Mouse (Mus musculus) left cerebral cortex, postnatal 25 days (tissue): ENCODE results near the gene Spns1. TPM values are rescaled to one million over a fixed set of nuclear protein-coding genes. Genes with fewer than 3 reads are reported as not detected.
"Not testable (repeated sequence)": the region's sequence is repeated elsewhere in the genome, so short reads cannot be mapped to it uniquely, and the experiment has no call there.

Experiments used
- DNase-seq, 2 experiments: peaks; one replicate each; pipeline ENCODE4 v3.0.0; 2022; ENCODE audit warnings: low spot score in 2 of 2, mixed read lengths in 1 of 2
- intact Hi-C: fragments of 180-260 bp; cut with DNase I; formaldehyde crosslinking; loops from one replicate; pipeline ENCODE4 v1.15.1; 2025
- total RNA-seq, 2 experiments: library from RNA; stranded (reverse); gene quantifications; 2 replicates each; pipeline ENCODE4 v1.2.3; 2021

Spns1 gene
- total RNA-seq = 10 to 100 TPM; 87.9 to 97.7 TPM

DNA sequence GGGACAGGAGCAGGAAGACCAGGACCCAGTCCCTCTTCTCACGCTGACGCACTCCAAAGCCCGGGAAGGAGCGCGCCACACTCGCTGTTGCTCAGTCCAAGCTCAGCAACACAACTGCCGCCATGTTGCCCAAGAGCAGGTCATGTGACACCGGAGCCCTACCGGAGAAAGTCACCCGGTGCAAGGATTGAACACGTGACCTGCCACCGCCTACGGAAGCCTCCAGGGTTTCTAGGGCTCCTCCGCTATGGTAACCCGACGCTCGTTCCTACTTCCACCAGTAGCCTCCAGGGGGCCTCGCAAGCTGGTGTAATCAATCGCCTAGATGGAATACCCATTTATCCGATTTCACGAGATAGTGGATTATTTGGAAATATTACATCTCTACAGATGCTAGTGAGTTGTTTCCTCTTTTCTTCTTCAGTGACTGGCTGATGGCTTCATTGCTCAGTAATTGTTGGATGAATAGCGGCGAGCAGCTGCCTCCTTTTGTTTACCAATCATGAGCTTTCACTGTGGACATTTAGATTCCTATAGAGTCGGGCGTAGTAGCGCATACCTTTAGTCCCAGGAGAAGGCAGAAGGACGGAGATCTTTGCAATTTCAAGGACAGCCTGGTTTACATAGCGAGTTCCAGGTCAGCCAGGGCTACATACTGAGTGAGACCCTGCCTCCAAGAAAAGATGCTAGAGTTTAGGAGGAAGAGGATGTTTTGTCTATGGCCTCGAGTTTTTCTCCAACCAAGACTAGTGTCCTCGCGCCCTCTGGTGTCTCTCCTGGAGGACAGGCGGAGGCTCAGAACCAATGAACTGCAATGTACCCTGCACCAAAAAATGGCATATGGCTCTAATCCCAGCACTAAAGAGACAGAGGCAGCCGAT, at the start of gene Spns1:
TSS of gene Spns1 (minus strand) at position 173 of the 881 bp plus-strand sequence.
- DNase-seq = peak; percentile 99
- intact Hi-C loops = loop anchor here (1.0 to 5.0 kb wide), 2 partner anchors 54 to 115 kb away; no protein-coding TSS in a partner anchor

GRCm38 (mm10) chr7:126424161-126424560, 46.9 kb upstream of the Spns1 start:
- DNase-seq = no peak
- intact Hi-C loops = no loop called here

DNA sequence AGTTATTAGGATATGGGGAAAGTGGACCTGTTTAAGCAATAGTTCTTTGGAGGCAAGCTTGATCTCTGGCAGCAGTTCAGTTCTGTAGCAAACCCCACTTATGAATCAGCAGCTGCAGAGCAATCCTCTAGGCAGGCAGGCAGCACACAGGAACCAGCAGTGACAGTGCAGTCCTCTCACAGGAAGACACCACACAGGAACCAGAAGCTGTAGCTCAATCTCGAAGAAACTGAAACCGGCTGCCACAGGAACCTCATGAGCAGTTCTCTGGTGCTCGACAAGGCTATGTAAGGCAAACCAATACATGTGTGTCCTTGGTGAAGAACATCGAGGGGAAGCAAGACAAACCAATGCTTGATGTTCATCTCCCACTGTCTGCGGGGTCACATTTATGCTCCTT, 44.5 kb upstream of the Spns1 start:
- intact Hi-C loops = no loop called here
- no peak for DNase-seq

DNA sequence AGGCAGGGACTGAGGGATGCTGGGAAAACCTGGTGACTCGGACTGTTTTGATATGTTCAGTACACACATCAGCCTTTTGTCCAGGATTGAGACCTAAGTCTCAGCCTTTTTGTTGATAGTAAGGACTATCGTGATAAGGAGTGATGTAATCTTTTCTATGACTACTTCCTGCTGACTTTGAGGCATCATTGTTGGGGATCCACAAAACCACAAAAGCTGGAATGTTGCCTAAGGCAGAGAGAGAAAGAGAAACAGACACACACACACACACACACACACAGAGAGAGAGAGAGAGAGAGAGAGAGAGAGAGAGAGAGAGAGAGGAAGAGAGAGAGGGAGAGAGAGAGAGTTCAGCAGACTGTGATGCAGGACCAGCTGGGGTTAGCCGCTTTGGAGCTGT, 41.2 kb upstream of the Spns1 start:
- DNase-seq = no peak
- intact Hi-C loops = no loop called here

GRCm38 (mm10) chr7:126417606-126418005, 40.4 kb upstream of the Spns1 start:
- no peak for DNase-seq
- intact Hi-C loops = no loop called here

- DNase-seq = no peak
- intact Hi-C loops = no loop called here
These were observed 39.8 kb upstream of the Spns1 start for GRCm38 (mm10) chr7:126417045-126417444.

GRCm38 (mm10) chr7:126416615-126417014, 39.4 kb upstream of the Spns1 start:
- DNase-seq = no peak
- intact Hi-C loops = no loop called here

DNA sequence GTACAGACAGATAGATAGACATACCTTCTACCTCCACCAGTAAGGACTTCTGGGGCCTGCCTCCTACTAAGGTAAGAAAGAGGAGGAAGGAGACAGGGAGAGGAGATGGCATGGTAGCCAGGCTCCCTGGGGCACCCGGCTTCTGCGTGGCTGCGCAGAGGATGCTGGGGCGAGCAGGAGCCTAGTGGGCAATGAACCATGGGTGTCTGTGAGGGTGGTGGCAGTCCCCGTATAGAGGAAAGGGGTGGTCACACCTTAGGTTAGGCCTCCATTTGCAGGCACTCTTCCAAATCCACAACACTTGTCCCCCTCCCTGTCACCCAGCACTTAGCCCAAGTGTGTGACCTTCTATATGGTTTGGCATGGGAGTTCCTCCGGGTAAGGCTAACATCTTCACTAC, 37.5 kb upstream of the Spns1 start, which contains the start of gene Cd19:
TSS of gene Cd19 (minus strand) at position 165 of the 400 bp plus-strand sequence.
- intact Hi-C loops = no loop called here
- DNase-seq = no peak

GRCm38 (mm10) chr7:126411061-126411460, 33.8 kb upstream of the Spns1 start:
- intact Hi-C loops = no loop called here
- DNase-seq = no peak

- intact Hi-C loops = no loop called here
- no peak for DNase-seq
These were observed 31.4 kb upstream of the Spns1 start for GRCm38 (mm10) chr7:126408686-126409085.

- intact Hi-C loops, DNase-seq: not testable (repeated sequence)
These were observed 25.3 kb upstream of the Spns1 start for GRCm38 (mm10) chr7:126402518-126402917.

DNA sequence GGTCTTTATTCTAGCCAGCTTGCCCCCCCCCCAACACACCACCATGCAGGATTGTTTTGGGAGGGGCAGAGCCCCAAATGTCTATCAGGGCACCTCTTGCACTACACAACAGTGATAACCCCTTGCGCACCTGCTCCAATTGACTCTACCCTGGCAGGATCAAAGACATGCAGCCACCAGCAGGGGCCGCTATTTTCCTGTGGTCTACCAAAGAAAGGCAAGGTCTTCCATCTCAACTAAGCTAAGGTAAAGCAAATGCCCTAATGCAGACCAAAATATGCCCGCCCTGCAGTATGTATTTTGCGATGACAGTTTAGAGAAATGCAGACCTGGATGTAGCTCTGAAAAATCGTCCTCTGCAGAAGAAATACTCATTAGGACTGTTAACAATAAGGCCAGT, 22.3 kb upstream of the Spns1 start:
- DNase-seq = peak; percentile 68 to 76
- intact Hi-C loops = loop anchor here (1.0 to 5.0 kb wide), 2 partner anchors 73 to 129 kb away; no protein-coding TSS in a partner anchor

GRCm38 (mm10) chr7:126397822-126398221, 20.6 kb upstream of the Spns1 start:
- DNase-seq = no peak
- intact Hi-C loops = loop anchor here (5.0 kb wide), 1 partner anchor 74 kb away; no protein-coding TSS in a partner anchor

- intact Hi-C loops = loop anchor here (5.0 kb wide), 1 partner anchor 75 kb away; no protein-coding TSS in a partner anchor
- no peak for DNase-seq
These were observed 20.0 kb upstream of the Spns1 start for GRCm38 (mm10) chr7:126397221-126397620.

GRCm38 (mm10) chr7:126396298-126397119, 19.3 kb upstream of the Spns1 start, which contains the start of gene Nfatc2ip:
Gene Nfatc2ip, minus strand, starts transcription at chr7:126396737.
- intact Hi-C loops = loop anchor here (5.0 kb wide), 1 partner anchor 76 kb away; no protein-coding TSS in a partner anchor

DNA sequence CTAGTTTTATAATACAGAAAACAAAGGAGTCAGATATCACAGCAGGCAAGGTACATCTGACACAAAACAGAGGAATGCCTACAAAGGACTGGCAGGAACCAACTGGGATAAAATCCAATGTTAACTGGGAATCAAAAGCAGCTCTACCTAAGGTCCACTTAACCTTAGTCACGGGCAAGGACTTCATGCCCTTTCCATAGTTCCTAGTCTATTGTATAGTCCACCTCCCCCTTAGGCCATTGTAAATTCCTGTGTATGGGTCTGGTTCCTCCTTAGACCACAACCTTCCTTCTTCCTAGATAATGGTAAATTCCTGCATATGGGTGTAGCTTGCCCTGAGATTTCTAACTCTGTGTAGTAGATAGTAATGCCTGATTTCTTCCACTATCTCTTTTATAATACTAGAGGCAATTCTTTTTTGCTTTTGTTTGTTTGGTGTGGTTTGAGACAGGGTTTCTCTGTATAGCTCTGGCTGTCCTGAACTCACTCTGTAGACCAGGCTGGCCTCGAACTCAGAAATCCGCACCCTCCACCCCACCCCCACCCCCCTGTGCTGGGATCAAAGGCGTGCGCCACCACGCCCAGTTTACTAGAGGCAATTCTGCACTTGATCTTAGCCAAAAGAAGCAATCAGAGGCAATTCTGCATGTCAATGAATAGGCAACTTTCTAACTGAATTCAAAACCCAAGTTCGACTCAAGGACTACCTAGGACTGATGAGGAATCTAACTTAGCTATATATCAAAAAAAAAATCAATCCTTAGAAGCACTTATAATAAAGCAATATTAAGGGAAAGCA, 15.0 kb upstream of the Spns1 start:
- DNase-seq, intact Hi-C loops: not testable (repeated sequence)

More at GRCm38 (mm10) chr7:126396298-126397119, 19.3 kb upstream of the Spns1 start, which contains the start of gene Nfatc2ip:
- peak; percentile 99 for DNase-seq

DNA sequence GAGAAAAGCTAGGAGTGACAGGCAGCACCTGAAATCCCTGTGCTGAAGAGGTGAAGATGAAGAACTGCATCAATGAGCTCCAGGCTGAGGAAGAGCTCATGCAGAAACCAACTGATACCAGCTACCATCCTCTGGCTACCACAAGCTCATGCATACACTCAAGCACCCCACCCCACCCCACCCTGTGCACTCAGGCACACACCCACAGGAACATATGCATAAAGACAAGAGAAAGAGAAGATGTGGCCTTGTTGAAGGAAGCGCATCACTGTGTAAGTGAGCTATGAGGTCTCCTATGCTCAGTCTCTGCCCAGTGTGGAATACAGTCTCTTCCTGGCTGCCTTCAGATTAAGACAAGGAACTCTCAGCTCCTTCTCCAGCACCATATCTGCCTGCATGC, 10.9 kb upstream of the Spns1 start:
- no peak for DNase-seq
- intact Hi-C loops = no loop called here

GRCm38 (mm10) chr7:126383565-126383964, 6.3 kb upstream of the Spns1 start:
- intact Hi-C loops = no loop called here
- no peak for DNase-seq

DNA sequence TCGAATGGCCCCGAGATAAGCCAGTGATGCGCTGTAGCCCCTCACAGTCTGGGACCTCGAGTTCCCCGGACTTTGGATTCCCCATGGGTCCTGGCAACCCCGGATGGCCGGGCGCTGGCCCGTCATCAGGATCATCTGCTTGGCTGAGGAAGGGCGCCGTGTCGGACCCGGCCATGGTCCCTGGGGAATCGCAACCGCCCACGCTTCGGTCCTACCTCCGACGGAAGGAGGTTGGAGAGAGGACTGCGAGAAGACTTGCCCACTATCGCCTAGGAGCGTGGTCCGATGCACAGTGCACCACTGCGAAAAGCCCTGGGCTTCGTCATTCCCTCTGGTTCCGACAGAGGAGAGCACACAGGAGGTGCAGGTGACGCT, 360 bp downstream of the Spns1 start:
- intact Hi-C loops = loop anchor here (5.0 kb wide), 1 partner anchor 115 kb away; no protein-coding TSS in a partner anchor
- no peak for DNase-seq
